Mouse (Mus musculus): Measurements from ENCODE around the gene Gm10837. TPM values are rescaled to one million over a fixed set of nuclear protein-coding genes. Genes with fewer than 3 reads are reported as not detected.

Gm10837 gene
- polyA plus RNA-seq (2012; ENCODE audit: insufficient read depth, low replicate concordance) = not detected in 2 replicates

- peak within 1 kb of the TSS; percentile 29 for H3K4me3 ChIP-seq (replicated peaks)
These were observed at the start of gene Gm10837 for GRCm38 (mm10) chr14:122490441-122491328. Gene Gm10837, plus strand, starts transcription at chr14:122490586.

GRCm38 (mm10) chr14:122449601-122450495 lies 40.5 kb upstream of the Gm10837 start:
- TF ChIP-seq FLI1 (IDR thresholded peaks at IDR 0.05; ENCODE audit: low read length) (no peak), GATA1 (IDR thresholded peaks at IDR 0.05; ENCODE audit: borderline replicate concordance, low read length) (no peak)
- Histone ChIP-seq H3K9me3 (no peaks in the 10 kb centered on the region), H3K36me3 (replicated peaks; ENCODE audit: low read length) (no peaks in the 10 kb centered on the region), H3K27me3 (replicated peaks) (peaks cover 76% of the 10 kb centered on the region), H3K4me1 (peaks cover 8% of the 10 kb centered on the region), H3K4me3 (replicated peaks) (no peak overlapping the region)

More at GRCm38 (mm10) chr14:122490441-122491328, at the start of gene Gm10837:
- Histone ChIP-seq H3K9me3 (peaks cover 21% of the 10 kb centered on the region), H3K36me3 (replicated peaks; ENCODE audit: low read length) (no peaks in the 10 kb centered on the region), H3K4me1 (peaks cover 8% of the 10 kb centered on the region), H3K27me3 (replicated peaks) (peaks cover 79% of the 10 kb centered on the region)
- no peak for TF ChIP-seq GATA1 (IDR thresholded peaks at IDR 0.05; ENCODE audit: borderline replicate concordance, low read length)
- TF ChIP-seq FLI1 (IDR thresholded peaks at IDR 0.05; ENCODE audit: low read length) = no peak

GRCm38 (mm10) chr14:122450496-122451382 lies 39.6 kb upstream of the Gm10837 start, which contains the start of gene Gm5089:
Gene Gm5089, minus strand, starts transcription at chr14:122451115.
- TF ChIP-seq FLI1 (IDR thresholded peaks at IDR 0.05; ENCODE audit: low read length) (no peak), GATA1 (IDR thresholded peaks at IDR 0.05; ENCODE audit: borderline replicate concordance, low read length) (no peak)
- Histone ChIP-seq H3K27me3 (replicated peaks) (peaks cover 76% of the 10 kb centered on the region), H3K36me3 (replicated peaks; ENCODE audit: low read length) (no peaks in the 10 kb centered on the region), H3K4me1 (peaks cover 8% of the 10 kb centered on the region), H3K4me3 (replicated peaks) (no peak within 1 kb of the TSS), H3K9me3 (no peaks in the 10 kb centered on the region)

- H3K9me3 ChIP-seq = no peaks in the 10 kb centered on the region
- H3K4me3 ChIP-seq (replicated peaks) = no peak overlapping the region
- H3K4me1 ChIP-seq = peaks cover 8% of the 10 kb centered on the region
- no peak for TF ChIP-seq FLI1 (IDR thresholded peaks at IDR 0.05; ENCODE audit: low read length)
- peaks cover 75% of the 10 kb centered on the region for H3K27me3 ChIP-seq (replicated peaks)
- no peaks in the 10 kb centered on the region for H3K36me3 ChIP-seq (replicated peaks; ENCODE audit: low read length)
These were observed 38.7 kb upstream of the Gm10837 start for GRCm38 (mm10) chr14:122451551-122452145.

- TF ChIP-seq FLI1 (IDR thresholded peaks at IDR 0.05; ENCODE audit: low read length) (no peak), GATA1 (IDR thresholded peaks at IDR 0.05; ENCODE audit: borderline replicate concordance, low read length) (no peak)
- peaks cover 69% of the 10 kb centered on the region for H3K27me3 ChIP-seq (replicated peaks)
- peak overlapping the region; percentile 14 for H3K4me3 ChIP-seq (replicated peaks)
- no peaks in the 10 kb centered on the region for H3K9me3 ChIP-seq
- no peaks in the 10 kb centered on the region for H3K36me3 ChIP-seq (replicated peaks; ENCODE audit: low read length)
- peaks cover 8% of the 10 kb centered on the region for H3K4me1 ChIP-seq
These were observed 37.5 kb upstream of the Gm10837 start for GRCm38 (mm10) chr14:122452701-122453387.

GRCm38 (mm10) chr14:122453388-122453995 lies 36.9 kb upstream of the Gm10837 start:
- Histone ChIP-seq H3K27me3 (replicated peaks) (peaks cover 67% of the 10 kb centered on the region), H3K4me1 (peaks cover 8% of the 10 kb centered on the region), H3K36me3 (replicated peaks; ENCODE audit: low read length) (no peaks in the 10 kb centered on the region), H3K4me3 (replicated peaks) (peak overlapping the region; percentile 81), H3K9me3 (no peaks in the 10 kb centered on the region)
- TF ChIP-seq GATA1 (IDR thresholded peaks at IDR 0.05; ENCODE audit: borderline replicate concordance, low read length) (no peak), FLI1 (IDR thresholded peaks at IDR 0.05; ENCODE audit: low read length) (no peak)

- H3K4me3 ChIP-seq (replicated peaks) = peak overlapping the region; percentile 51
These were observed 36.2 kb upstream of the Gm10837 start for GRCm38 (mm10) chr14:122453996-122454738.

More at GRCm38 (mm10) chr14:122453996-122454738, 36.2 kb upstream of the Gm10837 start:
- TF ChIP-seq GATA1 (IDR thresholded peaks at IDR 0.05; ENCODE audit: borderline replicate concordance, low read length) (no peak), FLI1 (IDR thresholded peaks at IDR 0.05; ENCODE audit: low read length) (no peak)
- Histone ChIP-seq H3K36me3 (replicated peaks; ENCODE audit: low read length) (no peaks in the 10 kb centered on the region), H3K4me1 (peaks cover 8% of the 10 kb centered on the region), H3K9me3 (no peaks in the 10 kb centered on the region), H3K27me3 (replicated peaks) (peaks cover 62% of the 10 kb centered on the region)
